Mouse (Mus musculus) adipocyte (in vitro differentiated cells): ENCODE measurements around the gene Fam170b.

Experiments used
- DNase-seq: peaks from one replicate; pipeline ENCODE4 v3.0.0-alpha.2; 2016; ENCODE audit warnings: low spot score

The Fam170b gene

DNA sequence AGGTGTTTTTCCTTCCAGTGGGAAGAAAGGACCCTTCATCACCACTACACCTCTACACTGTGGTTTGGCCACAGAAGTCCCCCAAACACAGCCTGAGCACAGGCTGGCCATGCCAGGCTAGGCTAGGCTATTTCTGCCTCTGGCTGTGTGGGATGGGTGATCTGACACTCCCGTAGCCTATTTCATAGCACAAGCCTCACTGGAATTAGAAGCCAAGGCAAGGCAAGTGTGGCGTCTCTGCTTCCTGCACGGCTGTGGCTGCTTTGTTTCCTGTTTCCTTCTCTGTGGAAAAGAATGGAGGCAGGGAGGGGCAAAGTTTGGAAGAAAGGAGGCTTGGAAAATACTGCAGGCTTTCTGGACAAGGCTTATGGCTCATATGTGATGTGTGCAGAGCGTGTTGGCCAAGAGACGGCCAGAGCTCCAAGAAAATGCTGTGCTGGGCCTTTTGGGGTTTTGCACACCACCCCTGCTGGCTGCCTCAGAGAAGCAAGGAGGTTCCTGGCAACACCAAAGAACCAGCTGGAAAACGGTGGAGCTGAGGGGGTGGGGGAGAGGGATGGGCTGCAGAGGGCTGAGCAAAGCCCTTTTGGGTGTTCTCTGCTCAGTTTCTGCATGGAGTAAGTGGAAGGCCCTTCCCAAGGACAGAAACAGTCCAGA lies 5.6 kb upstream of the Fam170b start:
- no peak for DNase-seq

DNA sequence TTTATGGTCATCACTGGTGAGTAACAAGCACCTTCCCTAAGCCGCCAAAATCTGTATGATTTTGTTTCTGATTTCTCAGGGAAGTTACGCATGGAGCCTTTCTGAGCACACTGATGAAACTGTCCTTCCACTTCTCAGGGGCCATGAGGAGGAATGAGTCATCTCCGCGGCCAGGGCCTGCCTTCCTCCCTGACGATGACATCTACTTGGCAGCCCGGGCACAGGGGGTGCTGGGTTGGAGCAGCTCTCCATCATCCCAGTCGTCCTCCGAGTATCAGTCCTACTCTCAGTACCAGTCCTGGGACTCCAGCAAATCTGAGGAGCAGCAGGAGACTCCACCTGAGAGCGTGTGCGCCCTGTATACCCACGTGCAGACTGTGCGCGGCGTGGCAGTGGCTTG lies 1.4 kb downstream of the Fam170b start:
- no peak for DNase-seq

DNA sequence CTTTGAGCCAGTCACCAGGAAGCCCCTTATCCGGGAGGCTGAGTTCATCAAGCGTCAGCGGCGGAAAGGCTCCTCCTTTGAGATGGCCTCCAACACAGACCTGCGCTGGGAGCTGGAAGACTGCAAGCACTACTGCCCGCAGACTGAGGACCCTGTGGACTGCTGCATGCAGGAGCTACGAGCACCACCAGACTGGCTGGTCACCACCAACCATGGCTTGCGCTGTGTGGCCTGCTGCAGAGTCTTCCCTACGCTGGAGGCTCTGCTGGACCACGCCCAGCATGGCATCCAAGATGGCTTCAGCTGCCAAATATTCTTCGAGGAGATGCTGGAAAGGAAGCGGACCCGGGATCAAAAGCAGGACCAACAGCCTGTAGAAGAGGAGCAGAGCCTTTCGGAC lies 1.8 kb downstream of the Fam170b start:
- DNase-seq: no peak

DNA sequence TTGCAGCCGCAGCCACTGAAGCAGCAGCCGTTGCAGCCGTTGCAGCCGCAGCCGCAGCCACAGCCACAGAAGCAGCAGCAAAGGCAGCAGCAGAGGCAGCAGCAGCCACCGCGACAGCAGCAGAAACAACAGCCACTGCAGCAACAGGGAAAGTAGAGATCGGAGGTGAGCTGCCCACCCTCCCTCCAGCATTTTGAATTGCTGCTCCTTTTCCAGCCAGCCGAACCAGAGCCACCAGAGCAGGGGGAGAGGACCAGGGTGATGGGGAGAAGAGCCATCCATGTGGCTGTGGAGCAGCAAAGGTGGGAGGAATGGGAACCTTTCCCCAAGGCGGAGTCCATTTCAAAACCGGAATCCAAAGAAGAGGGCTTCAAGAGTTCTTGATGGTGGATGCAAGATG lies 2.4 kb downstream of the Fam170b start:
- no peak for DNase-seq

DNA sequence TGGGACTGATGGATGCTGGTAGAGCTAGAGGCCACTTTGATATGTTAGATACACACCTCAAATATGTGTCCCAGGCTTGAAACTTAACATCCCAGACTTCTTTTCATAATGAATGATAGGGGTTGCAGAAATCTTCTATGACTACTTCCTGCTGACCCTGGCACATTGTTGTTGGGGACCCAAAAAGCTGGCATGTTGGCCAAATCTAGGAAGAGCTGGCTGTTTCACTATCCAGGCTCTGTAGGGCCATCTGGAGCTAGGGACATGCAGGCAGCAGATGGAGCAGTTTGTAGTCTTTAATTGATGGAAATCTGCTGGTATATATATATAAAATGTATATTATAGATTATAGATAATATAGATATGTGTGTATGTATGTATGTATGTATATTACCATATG lies 8.3 kb downstream of the Fam170b start:
- DNase-seq: no peak

DNA sequence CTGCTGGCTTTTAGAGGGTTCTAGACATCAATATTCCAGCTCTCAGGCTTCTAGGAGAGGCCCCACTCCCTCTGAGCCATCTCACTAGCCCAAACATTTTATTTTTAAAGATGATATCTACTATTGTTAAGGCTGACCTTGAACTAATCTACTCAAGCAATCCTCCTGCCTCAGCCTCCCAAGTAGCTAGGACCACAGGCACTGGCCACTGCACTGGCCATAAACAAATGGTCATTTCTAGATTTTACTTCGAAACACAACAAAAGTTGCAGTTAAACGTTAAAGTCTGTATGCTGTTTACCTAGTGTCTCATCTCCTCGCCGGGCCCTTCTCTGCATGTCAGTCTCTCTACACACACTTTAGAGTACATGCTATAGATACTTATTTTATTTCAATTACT lies 20.3 kb downstream of the Fam170b start:
- no peak for DNase-seq

DNA sequence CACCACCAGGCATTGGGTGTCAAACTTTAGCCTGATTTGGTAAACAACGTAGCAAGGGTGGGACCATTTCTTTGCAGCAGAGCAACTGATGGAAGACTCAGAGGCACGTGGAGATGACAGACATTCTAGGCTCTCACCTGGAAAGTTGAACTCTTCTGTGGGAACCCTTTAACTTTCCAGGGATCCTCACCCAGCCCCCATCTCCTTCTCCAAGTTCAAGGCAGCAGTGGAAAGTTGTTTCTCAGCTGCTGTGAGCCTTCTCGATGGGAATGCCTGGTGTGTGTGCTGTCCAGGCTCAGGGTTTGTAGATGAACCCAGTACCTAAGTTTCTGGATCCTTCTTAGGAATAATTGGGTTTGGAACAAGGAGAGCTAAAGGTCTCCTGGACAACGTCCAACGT lies 22.5 kb downstream of the Fam170b start:
- no peak for DNase-seq

DNA sequence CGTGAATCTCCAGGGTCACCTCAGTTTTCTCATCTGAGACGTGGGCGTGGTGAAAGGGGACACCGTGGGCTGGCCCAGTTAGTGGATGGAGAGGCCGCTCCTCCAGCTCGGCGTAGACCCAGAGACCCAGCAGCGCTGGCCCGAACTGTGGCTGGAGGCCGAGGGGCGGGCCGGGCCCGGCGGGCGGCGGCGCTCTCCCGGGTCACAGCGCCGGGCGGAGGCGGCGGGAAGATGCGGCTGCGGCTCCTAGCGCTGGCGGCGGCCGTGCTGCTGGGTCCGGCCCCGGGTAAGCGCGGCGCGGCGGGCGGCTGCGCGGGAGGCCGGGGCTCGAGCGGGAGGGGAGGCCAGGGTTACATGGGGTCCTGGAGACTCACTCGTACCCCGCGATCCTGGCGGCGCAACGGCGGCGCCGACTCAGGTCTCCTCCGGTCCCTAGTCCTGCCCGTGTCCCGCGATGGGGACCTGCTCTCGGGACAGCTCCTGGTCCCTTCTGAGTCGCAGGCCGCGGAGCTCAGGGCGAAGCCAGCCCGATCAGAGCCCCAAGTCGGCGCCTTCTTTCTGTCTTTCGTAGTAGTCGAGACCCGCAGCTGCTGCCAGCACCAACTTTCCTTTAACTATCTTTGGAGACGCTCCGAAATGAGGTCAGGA lies 23.0 kb downstream of the Fam170b start, which contains the start of gene Vstm4:
Gene Vstm4 (plus strand): TSS at position 76 of the 648 bp plus-strand sequence.
- no peak for DNase-seq

DNA sequence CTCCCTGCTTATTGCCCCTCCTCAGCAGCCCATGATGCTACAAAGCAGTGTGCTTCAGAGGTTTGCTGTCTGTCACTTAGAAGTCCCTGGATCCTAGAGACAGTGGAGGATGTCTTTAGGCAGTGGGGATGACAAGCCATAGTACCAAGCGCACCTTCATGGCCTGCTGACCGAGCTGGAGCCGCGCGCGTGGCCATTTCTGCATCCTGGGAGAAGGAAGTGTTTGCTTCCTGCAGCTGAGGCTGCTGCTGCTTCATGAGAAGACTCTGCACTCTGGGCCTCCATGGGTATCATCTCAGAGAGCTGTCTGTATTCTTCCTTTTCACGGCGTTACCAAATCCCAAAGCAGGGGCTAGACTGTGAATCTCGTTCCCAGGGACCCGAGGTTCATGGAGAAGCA lies 24.6 kb downstream of the Fam170b start:
- DNase-seq: no peak

DNA sequence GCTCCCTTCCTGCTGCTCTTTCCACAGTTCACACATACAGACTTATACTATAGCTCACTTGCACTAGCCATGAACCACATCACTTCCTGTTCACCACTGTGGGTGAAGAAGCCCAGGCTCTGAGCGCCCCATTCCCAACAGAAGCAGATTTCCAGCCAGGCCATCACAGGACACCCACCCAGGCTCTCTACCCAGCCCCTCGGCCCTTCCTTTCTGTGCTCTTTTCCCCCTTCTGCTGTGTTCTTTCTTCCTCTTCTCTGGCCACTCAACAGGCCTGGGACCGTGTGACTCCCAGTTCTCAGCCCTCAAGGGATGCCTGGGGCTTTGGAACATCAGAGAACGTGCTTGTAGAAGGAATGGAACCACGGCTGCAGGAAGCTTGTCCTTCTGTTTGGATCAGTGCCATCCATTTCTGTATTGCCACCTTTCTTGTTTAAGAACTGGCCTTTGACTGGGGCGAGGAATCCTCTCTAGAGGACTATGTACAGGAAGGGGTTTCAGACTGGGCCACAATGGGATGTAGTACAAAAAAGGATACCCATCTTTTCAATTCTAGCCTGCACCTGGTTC lies 25.3 kb downstream of the Fam170b start:
- no peak for DNase-seq

DNA sequence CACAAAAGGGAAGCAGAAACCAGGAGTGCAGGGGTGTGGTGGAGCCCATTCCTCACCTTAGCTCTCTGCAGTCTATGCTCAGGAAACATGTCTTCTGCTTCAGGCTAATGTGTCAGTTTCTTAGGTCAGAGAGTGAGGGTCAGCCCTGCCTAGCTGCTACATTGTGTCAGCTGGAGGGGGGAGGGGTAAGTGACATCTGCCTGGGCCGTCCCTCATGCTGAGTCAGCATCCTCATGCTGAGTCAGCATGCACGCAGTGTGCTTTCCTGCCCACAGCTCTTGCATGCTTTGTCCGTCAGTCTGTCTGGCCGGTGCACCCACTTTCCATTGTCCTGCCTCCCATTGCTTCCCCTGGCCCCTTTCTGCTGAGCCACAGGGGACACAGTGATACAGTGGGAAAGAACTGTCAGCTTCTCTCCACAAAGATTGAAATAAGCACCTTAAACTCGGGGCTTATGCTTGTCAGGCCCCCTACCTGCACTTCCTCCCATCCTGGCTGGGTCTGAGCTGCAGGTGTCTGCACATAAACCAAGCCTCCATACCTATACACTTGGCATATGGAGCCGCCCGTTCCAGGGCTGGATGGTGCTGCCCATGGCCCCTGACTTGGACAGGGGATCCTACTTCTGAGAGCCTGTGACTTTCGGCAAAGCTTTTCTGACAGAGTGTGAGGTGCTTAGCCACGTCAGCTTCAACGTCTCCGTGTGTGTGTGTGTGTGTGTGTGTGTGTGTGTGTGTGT lies 26.2 kb downstream of the Fam170b start:
- no peak for DNase-seq

DNA sequence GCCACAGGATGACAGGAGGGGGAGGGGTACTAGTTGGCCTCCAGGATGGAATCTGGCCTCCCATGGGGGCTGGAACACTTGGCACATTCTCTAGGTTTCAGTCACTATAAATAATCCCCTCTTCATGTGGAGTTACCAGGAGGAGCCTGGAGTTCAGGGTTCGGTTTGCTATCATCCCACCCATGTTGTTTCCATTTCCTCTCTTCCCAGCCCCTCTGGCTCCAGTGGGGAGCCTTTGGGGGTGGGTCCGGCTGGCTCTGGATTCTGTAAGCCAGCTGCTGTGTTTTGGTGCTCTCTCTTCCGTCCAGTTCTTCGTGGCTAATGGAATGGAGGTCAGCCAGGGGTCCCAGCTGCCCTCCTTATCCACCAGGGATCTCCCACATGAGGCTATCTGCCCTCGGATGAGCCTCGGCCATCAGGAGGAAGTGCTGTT lies 27.4 kb downstream of the Fam170b start:
- no peak for DNase-seq

DNA sequence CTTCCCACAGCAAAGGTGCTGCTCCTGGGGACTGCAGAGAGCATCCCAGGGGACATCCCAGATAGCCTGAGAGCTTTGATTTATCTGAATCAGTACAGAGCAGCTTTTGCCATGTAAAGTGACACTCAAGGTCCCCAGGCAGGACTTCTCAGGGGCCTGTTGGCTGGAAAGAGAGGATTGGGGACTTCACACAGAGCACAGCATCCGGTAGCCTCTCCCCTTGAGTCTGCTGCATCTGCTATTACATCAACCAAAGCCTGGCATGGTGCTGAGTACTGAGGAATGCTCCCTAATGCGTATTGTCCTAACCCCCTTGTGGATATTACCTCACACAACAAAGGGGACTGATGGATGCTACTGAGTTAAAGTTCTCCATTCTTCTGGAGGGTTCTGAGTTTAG lies 27.9 kb downstream of the Fam170b start:
- DNase-seq: no peak

DNA sequence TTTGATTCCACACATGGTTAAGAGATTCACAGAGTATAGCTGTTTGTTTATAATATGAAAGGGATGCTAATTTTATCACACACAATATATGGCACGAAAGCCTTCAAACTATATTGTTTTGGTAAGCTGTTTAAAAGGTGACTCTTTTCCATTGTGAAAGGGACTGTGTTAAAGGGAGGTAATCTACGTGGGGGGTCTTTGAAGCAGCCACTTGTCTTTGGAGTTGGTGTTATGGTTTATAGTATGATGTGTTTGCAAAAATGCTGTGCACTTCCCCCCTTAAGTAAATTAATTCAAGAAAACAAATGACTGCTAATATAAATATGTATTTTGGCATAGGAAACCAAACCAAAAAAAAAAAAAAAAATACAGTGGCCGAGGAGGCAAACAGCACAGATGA lies 31.6 kb downstream of the Fam170b start:
- no peak for DNase-seq

DNA sequence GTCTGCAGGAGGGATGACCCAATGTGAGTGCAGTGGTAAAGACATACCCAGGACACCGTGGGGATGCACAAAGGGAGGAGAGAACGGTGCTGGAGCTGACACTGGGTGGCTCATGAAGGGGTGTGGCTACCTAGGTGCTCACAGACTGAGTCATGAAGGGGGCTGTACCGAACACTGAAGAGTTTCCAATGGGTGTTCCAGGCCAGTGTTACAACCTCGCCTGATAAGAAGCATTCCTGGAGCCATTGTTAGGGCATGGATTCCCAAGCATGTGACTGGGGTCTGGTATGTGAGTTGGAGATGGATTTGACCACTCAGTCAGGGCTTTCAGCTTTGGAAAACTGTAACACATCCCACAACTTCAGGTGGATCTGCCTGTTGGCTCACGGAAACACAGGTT lies 38.2 kb downstream of the Fam170b start:
- DNase-seq: no peak

DNA sequence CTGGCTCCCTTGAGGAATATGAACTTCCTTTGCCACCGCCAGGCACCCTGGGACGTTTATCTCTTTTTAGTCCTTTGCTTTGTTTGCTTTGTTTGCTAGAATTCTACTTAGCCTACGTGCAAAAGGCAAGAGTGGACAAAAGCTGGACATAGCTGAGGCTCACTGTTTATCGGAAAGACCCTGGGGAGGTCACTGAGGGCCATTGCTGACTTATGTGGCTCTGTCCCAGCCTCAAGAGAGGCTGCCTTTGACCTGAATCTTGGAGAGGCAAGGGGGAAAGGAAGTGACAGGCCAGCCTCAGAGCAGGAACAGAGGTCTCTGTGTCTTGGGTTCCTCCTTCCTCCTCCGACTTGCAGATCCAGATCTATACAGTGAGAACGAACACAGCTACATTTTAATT lies 43.8 kb downstream of the Fam170b start:
- no peak for DNase-seq

DNA sequence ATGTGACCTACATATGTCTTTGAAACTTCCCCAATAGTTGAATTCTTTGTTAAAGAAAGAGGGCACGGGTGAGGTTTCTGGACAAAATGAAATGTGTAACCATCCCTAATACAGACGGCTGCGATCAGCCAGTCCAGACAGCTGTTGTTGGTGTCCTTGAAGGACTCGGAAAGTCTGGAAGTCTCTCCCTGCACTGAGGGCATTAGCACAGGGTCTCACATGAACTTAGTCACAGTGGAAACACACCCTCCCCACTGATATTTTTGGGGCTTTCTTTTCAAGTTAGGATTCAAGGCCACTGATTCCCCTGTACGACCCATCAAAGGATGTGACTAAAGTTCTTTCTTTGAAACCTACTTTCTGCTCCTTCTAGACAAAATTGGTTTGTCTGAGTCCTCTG lies 46.6 kb downstream of the Fam170b start:
- no peak for DNase-seq

DNA sequence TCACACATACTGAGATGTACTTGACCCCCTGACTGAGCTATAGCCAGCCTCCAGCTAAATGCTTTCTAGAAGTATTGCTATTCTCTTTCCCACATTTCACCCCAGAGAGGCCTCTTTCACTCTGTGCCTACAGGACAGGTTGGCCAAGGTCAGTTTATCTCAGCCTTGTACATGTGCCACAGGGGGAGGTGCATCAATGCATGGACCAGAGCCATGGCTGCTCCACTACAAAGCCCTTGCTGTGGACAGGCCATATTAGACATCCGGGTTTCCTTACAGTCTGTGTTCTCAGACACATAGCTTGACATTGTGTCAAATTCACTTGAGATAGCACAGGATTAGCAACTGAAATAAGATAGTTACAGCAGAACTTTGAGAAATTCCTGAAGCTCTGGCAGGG lies 47.9 kb downstream of the Fam170b start:
- DNase-seq: no peak
